Mouse (Mus musculus): ENCODE results near the gene Slc25a10.
"Not testable (repeated sequence)": the region's sequence is repeated elsewhere in the genome, so short reads cannot be mapped to it uniquely, and the experiment has no call there.

The Slc25a10 gene

DNA sequence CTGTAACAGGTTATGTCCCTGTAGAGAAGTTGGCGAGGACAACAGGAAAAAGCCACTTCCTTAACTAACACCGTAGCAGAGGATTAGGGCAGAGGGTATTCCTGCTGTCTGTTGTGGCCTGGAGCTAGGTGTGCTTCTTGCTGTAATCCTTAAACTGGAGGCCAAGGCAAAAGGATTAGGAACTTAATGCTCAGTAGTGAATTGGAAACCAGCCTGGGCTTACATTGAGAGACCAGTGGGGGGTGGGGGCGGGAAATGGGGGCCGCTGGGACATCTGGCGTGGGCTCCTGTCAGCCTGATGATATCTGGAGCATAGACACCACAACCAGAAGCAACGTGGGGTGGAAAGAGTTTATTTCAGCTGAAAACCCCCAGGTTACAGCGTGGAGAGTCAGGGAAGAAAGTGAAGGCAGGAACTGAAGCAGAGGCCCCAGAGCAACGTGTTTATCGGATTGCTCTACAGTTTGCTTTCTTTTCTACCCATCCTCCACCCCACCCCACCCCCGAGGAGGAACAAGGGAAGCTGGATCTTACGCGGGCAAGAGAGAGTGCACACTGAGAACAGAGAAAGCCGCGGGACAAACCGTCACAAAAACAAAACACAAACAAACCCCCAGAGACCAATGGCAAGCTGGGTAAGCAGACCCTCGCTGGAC lies 18.9 kb downstream of the Slc25a10 start:
- DNase-seq (ENCODE audit: low spot score in 2 of 2) = no peak

GRCm38 (mm10) chr11:120512790-120513453 lies 21.3 kb downstream of the Slc25a10 start:
- DNase-seq (ENCODE audit: low spot score in 2 of 2) = no peak

DNA sequence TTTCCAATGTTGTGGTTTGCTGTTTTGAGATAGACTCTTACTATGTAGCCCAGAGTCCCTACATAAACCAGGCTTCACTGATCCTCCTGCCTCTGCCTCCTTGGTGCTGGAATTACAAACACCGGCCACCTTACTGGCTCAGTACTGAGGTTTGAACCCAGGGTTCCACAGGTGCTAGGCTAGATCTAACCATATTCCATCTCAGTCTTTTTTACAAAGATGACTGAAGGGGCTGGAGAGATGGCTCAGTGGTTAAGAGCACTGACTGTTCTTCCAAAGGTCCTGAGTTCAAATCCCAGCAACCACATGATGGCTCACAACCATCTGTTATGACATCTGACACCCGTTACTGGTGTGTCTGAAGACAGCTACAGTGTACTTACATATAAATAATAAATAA lies 22.6 kb downstream of the Slc25a10 start:
- DNase-seq (ENCODE audit: low spot score in 2 of 2) = not testable (repeated sequence)

- DNase-seq (ENCODE audit: low spot score in 2 of 2) = peak; percentile 62 to 88
These were observed 24.0 kb downstream of the Slc25a10 start for GRCm38 (mm10) chr11:120515611-120516010.

DNA sequence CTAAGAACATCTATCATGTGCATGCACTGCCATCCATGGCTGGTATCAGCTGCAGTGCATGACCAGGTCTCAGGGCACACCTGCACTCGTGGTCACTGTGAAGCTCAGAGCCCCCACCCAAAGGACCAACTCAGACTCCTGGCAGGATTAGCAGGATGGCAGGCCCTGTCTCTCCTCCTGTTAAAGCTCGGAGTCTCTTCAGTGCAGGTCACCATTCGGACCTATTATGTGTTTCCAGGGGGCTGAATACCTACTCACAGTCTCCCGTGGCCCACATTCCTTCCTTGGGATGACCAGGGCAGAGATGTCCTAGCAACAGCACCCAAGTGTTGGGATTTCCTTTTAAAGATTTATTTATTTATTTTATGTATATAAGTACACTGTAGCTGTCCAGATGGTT lies 25.5 kb downstream of the Slc25a10 start:
- DNase-seq (ENCODE audit: low spot score in 2 of 2) = no peak

GRCm38 (mm10) chr11:120518027-120518426 lies 26.4 kb downstream of the Slc25a10 start:
- DNase-seq (ENCODE audit: low spot score in 2 of 2) = peak; percentile 64 to 72

- DNase-seq (ENCODE audit: low spot score in 2 of 2) = no peak
These were observed 26.9 kb downstream of the Slc25a10 start for GRCm38 (mm10) chr11:120518558-120518957.

DNA sequence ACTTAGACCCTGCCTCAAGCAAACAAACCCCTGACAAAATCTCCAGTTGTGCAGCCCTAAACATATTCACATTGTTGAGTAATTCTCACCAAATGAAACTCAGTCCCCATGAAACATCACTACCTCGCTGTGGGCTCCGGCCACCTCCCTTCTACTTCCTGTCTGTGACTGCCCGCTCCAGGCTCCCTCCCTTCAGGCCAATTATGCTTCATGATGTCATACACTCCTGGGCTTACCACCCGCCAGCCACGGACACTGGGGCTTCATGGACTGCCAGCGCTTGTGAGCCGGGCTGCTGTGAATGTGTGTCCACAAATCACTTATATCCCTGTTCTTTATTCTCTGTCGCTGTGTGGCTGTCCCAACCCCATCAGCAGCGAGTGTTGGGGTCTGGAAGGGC lies 28.1 kb downstream of the Slc25a10 start:
- no peak for DNase-seq (ENCODE audit: low spot score in 2 of 2)

DNA sequence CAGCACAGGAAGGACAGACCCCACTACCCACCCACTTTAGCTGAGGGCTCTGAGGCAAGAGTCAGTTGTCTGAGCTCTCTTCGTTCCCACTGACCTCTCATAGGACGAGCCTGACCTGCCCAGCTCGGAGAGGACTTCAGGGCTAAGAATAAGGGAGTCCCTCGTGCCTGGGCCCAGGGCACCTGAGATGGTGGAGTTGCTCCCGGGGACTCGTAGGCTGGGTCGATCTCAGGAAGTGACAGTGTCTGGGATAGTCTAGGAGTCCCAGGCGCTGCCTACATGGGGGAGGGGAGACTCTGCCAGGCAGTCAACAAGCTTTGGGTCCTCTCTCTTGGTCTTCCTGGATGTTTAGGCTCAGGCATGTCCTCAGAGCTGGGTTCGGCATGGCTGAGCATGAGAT lies 28.9 kb downstream of the Slc25a10 start:
- DNase-seq (ENCODE audit: low spot score in 2 of 2) = no peak

- no peak for DNase-seq (ENCODE audit: low spot score in 2 of 2)
These were observed 29.4 kb downstream of the Slc25a10 start for GRCm38 (mm10) chr11:120520967-120521540.

GRCm38 (mm10) chr11:120522581-120522980 lies 30.9 kb downstream of the Slc25a10 start:
- DNase-seq (ENCODE audit: low spot score in 2 of 2) = no peak

DNA sequence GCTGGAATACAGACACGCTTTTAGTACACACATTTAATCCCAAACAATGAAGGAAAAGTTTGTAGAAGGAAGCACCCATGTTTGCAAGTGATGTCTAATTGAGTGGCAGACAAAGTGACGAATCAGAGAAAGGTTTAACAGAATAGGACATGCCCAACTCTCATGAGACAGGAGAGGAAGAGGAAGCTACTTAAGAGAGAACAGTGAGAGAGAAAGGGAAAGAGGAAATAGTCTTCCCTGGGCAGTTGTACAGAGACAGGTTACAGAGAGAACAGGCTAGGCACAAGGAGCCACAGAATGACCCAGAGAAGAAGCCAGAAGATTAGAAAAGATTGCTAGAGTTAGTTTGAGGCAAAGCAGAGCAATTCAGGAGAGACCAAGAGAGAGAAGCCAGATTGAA lies 34.3 kb downstream of the Slc25a10 start:
- DNase-seq (ENCODE audit: low spot score in 2 of 2) = no peak

DNA sequence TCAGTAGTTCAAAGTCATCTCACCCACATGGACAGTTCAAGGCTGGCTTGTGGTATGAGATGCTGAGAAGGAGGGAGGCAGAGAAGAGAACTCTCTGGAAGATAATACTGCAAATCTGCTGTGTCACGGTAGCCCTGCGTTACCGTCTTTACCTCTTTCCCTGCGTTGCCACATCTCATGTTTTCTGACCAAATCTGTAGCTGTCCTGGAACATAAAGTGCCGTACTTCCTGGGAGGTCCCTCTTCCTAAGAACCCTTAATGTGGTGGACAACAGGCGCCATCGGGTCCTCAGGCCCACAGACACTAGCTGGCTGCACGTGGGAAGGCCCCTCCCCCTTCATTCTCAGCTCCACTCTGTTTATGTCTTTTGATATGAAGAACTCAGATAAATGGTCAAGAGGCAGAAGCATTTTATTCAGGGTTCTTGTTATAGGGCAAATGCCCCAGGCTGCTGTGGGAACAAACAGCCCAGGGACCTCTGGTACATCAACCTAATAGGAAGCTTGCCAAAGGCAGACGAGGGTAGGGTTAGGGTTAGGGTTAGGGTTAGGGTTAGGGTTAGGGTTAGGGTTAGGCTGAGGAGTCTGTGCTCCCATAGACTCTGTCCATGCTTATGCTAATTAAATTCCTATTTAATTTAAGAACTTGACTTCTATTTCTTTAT lies 36.2 kb downstream of the Slc25a10 start:
- no peak for DNase-seq (ENCODE audit: low spot score in 2 of 2)

GRCm38 (mm10) chr11:120528903-120529302 lies 37.3 kb downstream of the Slc25a10 start:
- DNase-seq (ENCODE audit: low spot score in 2 of 2) = no peak

DNA sequence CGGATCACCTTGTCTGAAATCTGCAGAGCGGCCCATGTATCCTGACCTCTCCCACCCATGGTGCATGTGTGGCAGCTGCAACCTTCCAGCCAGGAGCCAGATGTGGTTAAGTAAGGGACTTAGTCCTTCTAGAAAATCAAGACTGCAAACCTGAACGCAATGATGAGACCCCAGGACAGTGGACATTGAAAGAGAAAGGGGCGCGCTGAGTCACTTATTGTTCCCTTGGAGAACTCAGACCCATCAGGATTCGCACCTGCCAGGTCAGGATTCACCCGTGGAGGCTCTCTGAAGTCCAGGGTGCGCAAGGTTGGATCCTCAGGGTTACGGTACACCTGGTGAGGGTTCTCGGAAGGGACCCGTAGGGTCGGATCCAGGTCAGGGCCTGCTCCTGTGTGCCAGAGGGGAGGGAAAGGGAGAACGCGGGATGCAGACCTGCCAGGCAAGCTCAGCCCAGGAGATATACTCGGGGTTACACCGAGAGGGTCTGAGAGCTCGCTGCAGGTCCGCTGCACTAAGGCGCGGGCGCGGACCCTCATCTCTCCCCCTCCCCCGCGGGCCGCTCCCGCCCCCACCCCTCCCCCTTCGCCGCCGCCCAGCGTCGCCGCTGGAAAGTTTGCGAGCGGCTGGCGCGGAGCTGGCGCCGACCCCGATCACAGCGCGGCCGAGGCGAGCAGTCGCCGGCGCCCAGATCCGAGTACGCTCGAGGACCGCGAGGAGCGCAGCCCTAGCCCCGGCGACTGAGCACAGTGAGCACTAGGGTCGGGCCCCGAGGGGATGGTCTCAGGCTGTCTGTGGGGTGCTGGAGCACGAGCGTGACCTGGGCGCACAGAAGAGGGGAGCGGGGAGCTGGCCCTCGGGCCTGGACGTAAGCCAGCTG lies 38.7 kb downstream of the Slc25a10 start, which contains the start of gene Gcgr:
Gene Gcgr (plus strand): TSS at position 615 of the 880 bp plus-strand sequence.
- no peak for DNase-seq (ENCODE audit: low spot score in 2 of 2)

GRCm38 (mm10) chr11:120531646-120532045 lies 40.0 kb downstream of the Slc25a10 start:
- DNase-seq (ENCODE audit: low spot score in 2 of 2) = no peak

GRCm38 (mm10) chr11:120534093-120534492 lies 42.5 kb downstream of the Slc25a10 start:
- DNase-seq (ENCODE audit: low spot score in 2 of 2) = no peak

- DNase-seq (ENCODE audit: low spot score in 2 of 2) = no peak
These were observed 43.5 kb downstream of the Slc25a10 start for GRCm38 (mm10) chr11:120535145-120535544.

- no peak for DNase-seq (ENCODE audit: low spot score in 2 of 2)
These were observed 44.2 kb downstream of the Slc25a10 start for GRCm38 (mm10) chr11:120535804-120536203.

- DNase-seq (ENCODE audit: low spot score in 2 of 2) = no peak
These were observed 46.8 kb downstream of the Slc25a10 start for GRCm38 (mm10) chr11:120538485-120538884.

- no peak for DNase-seq (ENCODE audit: low spot score in 2 of 2)
These were observed 47.3 kb downstream of the Slc25a10 start for GRCm38 (mm10) chr11:120538955-120539284.

Measured in frontal cortex, postnatal 14 days (tissue).